Mouse (Mus musculus) MEL-GATA-1-ER (cell line): ENCODE measurements around the gene Fam222b.
"Not testable (repeated sequence)": the region's sequence is repeated elsewhere in the genome, so short reads cannot be mapped to it uniquely, and the experiment has no call there.

ENCODE experiments used
- DNase-seq: peaks from one replicate; pipeline ENCODE4 v3.0.0-alpha.2; 2012; ENCODE audit warnings: low read depth; ENCODE audit errors: extremely low read depth

Gene Fam222b

DNA sequence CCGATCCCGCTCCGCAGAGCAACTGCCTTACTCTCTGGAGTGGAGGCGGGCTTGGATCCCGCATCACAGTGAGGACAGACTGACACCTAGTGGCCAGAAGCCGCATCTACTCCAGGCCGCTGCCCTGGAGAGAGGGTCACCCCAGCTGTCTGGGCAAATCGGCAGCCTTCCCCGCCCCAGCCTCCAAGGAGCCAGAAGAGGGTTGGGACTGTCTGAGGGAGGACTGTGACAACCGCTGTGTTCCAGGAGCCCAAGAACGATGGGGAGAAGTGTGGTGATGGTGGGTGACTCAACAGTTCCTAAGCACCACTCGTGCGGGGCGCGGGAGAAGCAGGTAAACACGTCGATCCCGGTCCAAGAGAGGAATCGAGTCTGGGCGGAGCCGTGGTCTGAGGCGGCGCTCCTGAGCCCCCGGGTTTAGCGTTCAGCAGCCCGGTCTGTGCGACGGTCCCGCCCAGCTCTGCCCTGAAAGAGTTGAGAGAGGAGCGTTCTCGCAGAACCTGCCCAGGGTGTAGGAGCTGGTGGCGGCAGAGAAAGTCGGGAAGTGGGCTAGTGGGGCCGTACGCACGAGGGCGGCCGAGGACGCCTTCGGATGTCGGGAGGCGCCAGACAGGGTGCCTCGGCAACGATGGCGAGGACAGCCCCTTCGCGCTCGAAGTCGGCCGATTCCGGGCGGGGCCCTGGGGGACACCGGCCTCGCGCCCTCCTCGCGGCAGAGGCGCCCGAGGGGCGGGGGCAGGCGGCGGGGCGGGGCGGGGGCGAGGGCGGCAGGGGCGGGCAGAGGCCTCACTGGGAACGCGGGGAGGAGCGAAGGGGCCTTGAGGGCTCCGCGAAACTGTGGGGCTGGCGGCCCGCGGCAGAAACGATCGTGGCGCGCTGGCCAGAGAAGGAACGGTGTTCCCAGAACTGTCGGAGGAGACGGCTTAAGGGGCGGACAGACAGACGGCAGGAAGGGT is 83.7 kb downstream of the Fam222b start:
- DNase-seq = peak; percentile 81

DNA sequence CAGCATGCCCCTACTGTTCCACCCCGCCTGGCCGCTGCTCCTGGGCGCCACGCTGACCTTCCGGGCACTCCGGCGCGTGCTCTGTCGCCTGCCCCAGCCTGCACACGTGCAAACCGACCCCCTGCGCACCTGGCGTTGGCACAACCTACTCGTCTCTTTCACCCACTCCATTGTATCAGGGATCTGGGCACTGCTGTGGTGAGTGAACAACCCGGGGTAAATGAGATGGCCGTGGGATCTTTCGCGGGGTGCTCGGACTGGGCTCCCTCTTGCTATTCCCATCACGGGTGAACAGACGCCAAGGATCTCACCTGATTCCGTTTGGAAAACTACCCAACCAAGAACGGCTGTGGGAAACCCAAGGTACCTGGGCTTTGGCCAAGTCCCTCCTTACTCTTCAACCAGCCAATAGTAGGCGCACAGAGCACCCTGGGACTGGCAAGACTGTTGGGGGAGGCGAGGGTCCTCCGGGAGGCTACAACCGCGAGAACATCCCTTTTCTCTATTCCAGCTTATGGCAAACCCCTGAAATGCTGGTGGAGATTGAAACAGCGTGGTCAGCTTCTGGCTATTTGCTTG is 84.5 kb downstream of the Fam222b start:
- DNase-seq = peak; percentile 76

DNA sequence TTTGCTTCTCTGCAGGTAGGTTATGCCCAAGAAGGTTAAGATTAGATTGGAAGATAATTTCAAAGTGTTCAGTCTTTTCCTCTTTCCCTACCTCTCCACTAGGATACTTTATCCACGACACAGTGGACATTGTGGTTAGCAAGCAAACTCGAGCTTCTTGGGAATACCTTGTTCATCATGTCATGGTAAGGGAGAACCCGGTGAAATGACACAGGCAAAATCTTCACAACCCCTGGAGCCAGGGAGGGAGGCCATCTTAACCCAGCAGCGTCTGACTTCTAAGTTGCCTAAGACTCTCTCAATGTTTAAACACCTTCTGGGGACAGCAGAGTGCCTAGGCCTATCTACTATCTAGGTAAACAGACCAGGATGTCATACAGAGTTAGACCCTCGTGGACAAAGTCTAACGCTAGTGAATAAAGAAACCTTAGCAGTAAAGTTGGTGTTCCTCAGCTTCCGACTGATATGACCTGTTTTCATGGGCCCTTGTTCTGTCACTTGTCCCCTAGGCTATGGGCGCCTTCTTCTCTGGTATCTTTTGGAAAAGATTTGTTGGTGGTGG is 85.1 kb downstream of the Fam222b start:
- no peak for DNase-seq

DNA sequence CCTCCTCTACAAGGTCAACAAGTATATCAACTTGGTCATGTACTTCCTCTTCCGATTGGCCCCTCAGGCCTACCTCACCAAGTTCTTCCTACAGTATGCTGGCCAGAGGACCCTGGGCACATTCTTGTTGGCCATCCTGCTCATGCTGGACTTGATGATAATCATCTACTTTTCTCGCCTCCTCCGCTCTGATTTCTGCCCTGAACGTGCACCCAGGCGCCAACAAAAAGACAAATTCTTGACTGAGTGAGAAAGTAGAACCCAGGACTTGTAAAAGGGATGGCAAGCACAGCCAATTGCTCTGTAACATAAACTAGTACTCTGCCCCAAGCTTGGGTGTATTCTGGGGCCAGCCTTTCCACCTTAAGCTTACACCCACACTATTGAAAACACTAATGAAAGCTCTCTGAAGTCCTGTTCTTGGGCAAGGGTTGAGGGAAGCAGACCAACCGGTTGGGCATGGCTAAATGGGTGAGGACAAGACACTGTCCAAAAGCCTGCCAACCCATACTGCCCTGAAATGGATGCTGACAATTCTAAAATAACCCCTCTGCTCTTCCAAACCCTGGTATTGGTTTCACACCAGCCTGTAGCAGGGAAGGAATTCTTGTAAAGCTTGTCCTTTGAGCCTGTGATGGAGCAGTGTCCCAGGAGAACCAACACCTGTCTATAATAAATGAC is 85.8 kb downstream of the Fam222b start:
- no peak for DNase-seq

DNA sequence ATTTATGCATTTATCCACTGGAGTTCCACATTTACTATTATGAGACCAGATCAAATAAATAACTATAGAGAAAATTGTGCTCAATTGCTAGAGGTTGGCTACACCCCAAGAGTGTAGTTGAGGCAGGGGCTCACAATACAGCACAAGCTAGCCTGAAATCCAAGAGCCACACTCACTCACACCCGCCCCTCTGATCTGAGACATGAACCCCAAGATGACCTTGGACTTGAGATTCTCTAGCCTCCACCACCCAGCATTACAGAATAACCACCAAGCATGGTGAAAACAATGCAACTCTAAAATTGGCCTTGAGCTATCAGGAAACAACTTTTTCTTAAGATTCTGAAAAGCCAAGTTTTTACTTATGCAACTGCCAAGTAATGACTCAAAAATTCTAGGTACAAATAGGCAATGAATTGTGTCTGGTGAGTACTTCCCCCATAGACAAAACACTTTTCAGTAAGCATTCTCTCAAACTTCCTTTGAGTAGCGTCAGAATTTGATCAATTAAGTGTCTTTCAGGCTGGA is 87.4 kb downstream of the Fam222b start:
- no peak for DNase-seq

DNA sequence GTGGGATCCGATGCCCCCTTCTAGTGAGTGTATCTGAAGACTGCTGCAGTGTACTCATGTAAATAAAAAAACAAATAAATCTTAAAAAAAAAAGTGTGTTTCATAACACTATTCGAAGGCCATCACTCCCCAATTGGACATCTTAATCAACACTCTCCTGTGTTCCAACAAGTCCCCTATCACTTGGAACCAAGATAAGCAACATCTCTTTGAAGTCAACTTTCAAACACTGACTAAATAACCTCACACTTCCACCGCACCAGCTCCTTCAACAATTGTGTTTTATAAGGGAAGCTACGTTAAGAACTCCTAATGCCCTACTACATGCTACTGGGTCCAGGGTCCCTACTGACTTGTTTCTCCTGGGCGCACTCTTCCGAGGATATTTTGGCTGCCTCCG is 88.0 kb downstream of the Fam222b start:
- no peak for DNase-seq

DNA sequence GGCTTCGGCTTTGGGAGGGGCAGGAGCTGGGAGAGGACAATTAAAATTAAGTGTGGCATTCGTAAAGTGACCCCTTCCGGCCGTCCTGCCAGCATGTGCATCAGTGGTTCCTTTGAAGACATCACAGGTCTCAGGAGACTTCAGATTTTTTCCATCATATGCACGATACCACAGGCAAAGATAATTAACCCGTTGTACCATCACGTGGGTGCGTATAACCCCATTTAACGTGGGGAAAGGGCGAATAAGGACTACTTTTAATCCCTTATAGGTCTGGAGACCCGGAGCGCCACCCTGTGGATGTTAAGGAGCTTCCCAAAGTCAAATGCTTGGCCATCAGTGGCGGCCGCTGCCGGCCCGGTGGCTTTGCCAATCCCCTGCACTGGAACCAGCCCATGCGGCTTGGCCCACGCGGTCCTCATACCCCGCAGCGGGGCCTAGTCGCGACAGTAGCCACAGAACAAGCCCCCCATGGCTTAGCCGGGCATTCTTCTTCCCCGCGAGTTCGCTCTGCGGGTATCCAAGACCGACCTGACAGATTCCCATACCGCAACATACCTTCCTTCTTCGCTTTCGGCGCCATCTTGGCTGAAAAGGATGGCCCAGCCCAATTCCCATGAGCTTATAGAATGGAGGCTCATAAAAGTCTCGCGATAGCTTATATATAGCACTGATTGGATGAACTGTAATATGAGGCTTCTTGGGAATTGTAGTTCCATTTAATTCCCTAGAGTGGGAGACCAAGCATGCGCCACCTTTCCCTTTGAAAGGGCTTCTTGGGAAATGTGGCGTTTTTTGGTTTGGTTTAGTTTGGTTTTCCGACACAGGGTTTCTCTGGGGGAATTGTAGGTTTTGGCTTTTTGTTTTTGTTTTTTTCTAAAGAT is 88.7 kb downstream of the Fam222b start, which contains the start of gene Rpl23a:
Gene Rpl23a (minus strand): TSS at position 624 of the 884 bp plus-strand sequence.
- DNase-seq = peak; percentile 96

DNA sequence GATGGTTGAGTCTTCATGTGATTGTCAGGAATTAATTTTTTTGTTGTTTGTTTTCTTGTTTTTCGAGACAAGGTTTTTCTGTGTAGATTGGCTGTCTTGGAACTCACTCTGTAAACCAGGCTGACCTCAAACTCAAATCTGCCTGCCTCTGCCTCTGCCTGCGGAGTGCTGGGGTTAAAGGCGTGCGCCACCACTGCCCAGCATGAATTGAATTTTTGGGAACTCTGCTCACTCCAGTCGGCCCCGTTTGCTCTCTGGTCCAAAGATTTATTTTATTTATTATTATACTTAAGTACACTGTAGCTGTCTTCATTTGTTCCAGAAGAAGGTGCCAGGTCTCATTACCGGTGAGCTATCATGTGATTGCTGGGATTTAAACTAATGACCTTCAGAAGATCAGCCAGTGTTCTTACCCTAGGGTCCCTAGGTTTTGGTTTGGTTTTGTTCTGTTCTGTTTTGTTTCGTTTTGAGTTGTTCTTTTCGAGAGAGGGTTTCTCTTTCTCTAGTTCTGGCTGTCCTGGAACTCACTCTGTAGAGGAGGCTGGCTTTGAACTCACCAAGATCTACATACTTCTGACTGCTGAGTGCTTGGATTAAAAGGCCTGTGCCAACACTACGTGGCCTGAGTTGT is 89.5 kb downstream of the Fam222b start:
- DNase-seq = no peak

DNA sequence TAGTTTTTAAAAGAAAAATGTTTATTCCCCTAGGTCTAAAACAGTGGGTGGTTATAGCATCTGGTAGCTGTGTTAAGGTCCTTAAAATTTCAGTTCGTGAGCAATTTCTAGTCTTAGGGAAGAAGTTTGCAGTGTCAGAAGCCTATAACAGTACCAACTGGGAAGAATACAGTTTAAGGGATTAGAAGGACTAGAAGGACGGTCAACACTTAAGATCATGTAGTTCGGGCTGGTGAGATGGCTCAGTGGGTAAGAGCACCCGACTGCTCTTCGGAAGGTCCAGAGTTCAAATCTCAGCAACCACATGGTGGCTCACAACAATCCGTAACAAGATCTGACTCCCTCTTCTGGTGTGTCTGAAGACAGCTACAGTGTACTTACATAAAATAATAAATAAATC is 90.2 kb downstream of the Fam222b start:
- not testable (repeated sequence) for DNase-seq

DNA sequence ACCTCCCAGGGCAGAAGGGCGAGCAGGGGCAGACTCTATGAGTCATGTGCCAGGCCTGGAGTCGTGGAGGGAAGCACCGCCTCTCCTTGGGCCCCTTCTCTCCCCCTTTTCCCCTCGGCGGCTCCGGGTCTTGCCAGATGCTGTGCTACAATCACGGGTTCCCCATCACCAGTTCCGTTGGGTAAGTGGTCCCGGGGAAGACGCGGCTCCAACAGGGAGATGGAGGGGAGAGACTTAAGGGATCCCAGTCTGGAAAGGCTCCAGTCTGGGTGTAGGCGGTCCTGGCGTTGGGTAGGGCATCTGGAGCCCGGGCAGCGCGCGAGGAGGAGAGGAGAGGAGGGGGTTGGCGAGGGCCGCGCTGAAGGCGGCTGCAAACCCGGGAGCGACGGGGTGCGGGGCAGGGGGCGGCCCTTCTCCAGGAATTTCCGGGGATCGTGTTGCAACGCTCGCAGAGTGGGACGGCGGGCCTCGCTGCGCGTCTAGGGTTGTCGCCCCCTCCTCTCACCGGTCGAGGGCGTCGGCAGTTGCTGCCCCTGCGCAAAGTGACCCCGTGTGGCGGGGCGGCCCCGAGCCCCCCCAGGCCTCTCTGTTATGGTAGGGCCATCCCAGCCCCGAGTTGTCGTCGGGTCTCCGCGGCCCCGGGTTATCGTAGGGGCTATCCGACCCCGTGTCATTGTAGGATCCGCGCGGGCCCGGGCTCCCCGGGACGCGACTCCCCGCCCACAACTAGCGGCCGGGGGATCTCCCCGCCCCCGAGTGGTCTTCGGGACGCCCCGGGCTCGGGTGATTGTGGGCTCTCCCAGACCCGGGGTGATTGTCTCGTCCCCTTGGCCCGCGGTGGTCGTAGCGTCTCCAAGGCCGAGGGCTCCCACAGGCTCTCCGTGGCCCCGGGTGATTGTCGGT is 94.1 kb downstream of the Fam222b start, which contains the start of gene Rab34:
Gene Rab34 (plus strand): TSS at position 100 of the 903 bp plus-strand sequence.
- DNase-seq = no peak

DNA sequence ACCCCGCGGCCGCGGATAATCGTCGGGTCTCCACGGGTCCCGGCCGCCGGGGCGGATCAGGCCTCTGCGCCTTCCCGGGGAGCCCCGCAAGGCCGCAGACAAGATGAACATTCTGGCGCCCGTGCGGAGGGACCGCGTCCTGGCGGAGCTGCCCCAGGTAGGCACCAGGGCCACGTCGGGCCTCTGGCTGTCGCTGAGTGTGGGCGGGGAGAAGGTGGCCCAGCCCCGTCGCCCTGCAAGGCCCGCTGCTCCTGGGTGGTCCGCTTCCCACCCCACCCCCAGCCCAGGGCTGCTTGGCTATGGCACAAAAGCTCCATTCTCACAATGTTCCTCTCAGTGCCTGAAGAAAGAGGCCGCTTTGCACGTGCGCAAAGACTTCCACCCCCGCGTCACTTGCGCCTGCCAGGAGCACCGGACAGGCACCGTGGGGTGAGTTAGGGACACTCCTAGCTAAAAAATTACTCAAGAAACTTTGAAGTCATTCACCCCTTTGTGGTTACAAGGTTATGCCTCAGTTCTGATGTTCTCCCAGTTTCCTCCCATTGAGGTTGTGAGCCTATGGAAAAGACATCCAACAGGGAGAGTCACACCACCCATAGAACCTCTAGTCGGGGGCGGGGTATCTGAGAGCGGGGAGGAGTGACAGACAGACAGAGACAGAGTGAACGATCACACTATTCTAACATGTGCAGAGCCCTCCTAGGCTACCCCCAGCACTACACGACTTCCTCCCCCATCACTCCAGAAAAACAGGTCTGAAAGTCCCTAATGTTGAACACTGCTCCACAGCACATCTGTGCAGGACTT is 95.0 kb downstream of the Fam222b start:
- no peak for DNase-seq

DNA sequence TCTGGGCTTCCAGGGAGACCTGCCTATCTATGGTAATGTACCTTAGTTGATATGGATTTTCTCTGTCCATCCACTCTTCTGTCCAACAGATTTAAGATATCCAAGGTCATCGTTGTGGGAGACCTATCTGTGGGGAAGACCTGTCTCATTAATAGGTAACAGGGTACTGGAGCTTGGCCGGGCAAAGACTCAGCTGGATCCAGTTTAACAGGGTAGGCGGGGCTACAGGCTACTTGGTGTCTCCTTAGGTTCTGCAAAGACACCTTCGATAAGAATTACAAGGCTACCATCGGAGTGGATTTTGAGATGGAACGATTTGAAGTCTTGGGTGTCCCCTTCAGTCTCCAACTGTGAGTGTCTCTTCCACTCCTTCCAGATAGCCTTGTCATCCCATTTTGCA is 95.6 kb downstream of the Fam222b start:
- no peak for DNase-seq

DNA sequence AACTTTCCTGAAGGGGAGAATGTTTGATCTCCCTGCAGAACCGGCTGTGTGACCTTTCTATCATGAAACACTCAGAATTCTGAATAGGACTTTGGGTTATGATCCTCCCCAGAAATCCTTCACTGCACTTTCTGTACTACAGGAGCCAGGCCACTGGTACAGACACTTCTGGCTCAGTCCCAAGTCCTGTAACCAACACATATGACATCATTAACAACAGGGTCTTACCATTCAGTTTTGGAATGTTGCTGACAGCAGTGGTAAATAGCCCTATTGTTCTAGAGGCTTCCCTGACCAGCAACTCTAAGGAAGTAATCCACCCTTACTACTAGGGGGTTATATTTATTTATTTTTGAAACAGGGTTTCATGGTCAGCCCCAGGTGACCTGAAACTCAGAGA is 98.7 kb downstream of the Fam222b start, which contains the start of gene Proca1:
Gene Proca1 (plus strand): TSS at position 280 of the 400 bp plus-strand sequence.
- DNase-seq = no peak

DNA sequence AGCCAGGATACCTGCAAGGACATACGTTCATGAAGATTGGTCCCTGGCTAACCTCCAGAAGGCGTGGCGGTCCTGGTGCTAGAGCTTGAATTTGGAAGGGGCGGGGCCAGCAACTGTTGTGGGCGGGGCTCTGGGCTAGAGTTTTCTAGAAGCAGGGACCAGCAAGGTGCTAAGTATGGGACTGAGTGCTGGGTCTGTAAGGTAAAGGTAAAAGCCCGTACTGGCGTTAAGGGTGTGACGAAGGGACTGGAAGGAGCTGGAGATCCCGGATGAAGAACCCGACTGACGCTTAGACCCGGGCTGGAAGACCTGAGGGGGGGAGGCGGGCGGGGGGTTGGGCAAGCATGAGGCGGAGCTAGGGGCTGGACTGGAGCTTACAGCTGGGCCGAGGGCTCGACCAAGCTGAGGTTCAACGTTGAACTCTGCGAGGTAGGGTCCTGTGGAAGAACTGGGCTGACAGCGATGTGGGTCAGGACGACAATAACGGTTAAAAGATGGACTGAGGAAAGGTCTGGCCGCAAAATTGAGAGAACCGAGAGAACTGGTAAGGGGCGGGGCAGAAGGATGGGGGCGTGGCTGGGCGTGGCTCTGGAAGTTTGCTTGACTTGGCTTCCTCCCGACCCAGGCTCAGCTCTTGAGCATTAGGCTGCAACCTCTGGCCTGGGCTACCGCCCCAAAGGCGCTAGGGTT is 100.1 kb downstream of the Fam222b start:
- DNase-seq = peak; percentile 59

DNA sequence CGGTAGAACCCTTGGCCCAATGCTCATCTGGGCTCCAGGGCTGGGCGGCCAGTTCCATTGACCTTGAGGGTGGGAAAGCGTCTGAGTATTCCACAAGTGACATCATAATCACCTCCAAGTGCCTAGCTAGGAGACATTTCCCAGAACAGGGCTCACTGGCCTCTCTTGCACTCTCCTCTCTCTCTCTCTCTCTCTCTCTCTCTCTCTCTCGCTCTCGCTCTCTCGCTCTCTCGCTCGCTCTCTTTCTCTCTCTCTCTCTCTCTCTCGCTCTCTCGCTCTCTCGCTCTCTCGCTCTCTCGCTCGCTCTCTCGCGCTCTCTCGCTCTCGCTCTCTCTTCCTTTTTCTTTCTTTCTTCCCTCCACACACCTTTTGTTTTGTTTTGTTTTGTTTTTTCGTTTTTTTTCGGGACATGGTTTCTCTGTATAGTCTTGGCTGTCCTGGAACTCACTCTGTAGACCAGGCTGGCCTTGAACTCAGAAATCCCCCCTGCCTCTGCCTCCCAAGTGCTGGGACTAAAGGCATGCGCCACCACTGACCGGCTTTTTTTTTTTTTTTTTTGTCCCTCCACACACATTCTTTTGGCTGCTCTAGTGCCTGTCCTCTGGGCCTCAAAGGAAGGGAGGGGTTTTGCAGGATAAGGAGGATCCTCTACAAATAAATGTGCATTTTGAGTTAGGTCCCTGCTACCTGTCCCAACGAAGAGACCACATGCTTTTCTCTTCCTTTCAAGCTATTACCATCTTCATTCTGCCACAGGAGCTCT is 100.8 kb downstream of the Fam222b start:
- DNase-seq = no peak

DNA sequence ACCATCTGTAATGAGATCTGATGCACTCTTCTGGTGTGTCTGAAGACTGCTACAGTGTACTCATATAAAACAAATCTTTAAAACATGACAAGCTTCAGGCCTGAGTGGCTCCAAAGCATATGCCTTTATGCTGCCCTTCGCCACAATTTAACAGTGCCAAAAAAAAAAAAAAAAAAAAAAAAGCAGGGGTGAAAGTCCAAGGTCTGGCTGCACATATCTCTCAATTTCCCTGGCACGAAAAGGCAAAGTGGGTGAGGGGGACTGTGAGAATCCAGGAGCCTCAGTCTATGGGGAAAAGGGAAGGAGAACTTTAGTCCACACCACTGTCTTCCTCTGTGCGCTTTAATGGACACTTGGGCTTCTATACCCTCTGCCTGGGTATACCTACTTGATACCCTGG is 107.9 kb downstream of the Fam222b start:
- DNase-seq = no peak

DNA sequence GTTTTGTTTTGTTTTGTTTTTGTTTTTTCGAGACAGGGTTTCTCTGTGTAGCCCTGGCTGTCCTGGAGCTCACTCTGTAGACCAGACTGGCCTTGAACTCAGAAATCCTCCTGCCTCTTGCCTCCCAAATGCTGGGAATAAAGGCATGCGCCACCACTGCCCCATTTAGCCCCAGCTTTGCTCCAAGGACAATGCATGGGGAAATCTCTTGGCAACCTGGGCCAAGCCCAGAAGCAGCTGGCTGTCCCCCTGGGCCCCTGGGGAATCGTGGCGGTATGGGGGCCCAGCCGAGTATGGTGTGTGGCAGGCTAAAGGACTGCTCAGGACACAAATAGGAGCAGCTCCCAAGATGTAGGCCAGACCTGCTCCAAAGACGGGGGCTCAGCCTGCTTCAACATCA is 109.8 kb downstream of the Fam222b start:
- no peak for DNase-seq
